Mouse (Mus musculus) intestine, embryonic 15.5 days (tissue): ENCODE measurements at regions not wholly inside any gene's neighbourhood (a gene's known extent, or its start where the extent isn't known, plus 50 kb on each side); places are given as distances from the start of the nearest gene placed in this dataset.

ENCODE experiments used
- ATAC-seq: fragments of 200-750 bp; cut with Nextera tagmentation; 2 replicates; pipeline ENCODE4 v1.8.0; 2017; ENCODE audit warnings: moderate TSS enrichment, moderate library complexity
- H3K27ac ChIP-seq: fragments of 300-500 bp; sonication (generic); 2 replicates; pipeline ENCODE4 v1.5.1; 2015; ENCODE audit warnings: mild to moderate bottlenecking, inconsistent platforms
- H3K27me3 ChIP-seq: fragments of 300-500 bp; sonication (generic); replicated peaks from 2 replicates; pipeline ENCODE4 v1.6.1; 2015; ENCODE audit warnings: inconsistent platforms
- H3K36me3 ChIP-seq: fragments of 300-500 bp; sonication (generic); 2 replicates; pipeline ENCODE4 v1.6.1; 2015; ENCODE audit warnings: inconsistent platforms
- H3K4me1 ChIP-seq: fragments of 300-500 bp; sonication (generic); replicated peaks from 2 replicates; pipeline ENCODE4 v1.6.1; 2015; ENCODE audit warnings: inconsistent platforms
- H3K4me2 ChIP-seq: fragments of 300-500 bp; sonication (generic); replicated peaks from 2 replicates; pipeline ENCODE4 v1.6.1; 2015; ENCODE audit warnings: mild to moderate bottlenecking, inconsistent platforms
- H3K4me3 ChIP-seq: fragments of 300-500 bp; sonication (generic); replicated peaks from 2 replicates; pipeline ENCODE4 v1.5.1; 2015; ENCODE audit warnings: inconsistent platforms
- H3K9ac ChIP-seq: fragments of 300-500 bp; sonication (generic); 2 replicates; pipeline ENCODE4 v1.6.1; 2015; ENCODE audit warnings: inconsistent platforms
- H3K9me3 ChIP-seq: fragments of 300-500 bp; sonication (generic); 2 replicates; pipeline ENCODE4 v1.6.1; 2016; ENCODE audit warnings: inconsistent platforms
- WGBS: fragments of 180-500 bp; shearing (Covaris S2); methylation state at CpG from one replicate; pipeline ENCODE4 v1.1.7; 2015; 5-methylcytosine and 5-hydroxymethylcytosine counted together

- Histone ChIP-seq H3K27me3 (no peaks in the 10 kb centered on the region), H3K9ac (no peak overlapping the region), H3K9me3 (no peaks in the 10 kb centered on the region), H3K4me1 (no peaks in the 10 kb centered on the region), H3K4me2 (no peak overlapping the region), H3K27ac (no peak overlapping the region), H3K36me3 (no peaks in the 10 kb centered on the region), H3K4me3 (no peak overlapping the region)
- ATAC-seq, result no peak
- WGBS, result 80% methylated on average over 10 of the region's 10 CpGs
Measured at GRCm38 (mm10) chr10:117530859-117531602, 98.3 kb upstream of the Cpm start.

GRCm38 (mm10) chr10:117530007-117530858 lies 99.1 kb upstream of the Cpm start:
- no peaks in the 10 kb centered on the region for H3K27me3 ChIP-seq
- no peaks in the 10 kb centered on the region for H3K36me3 ChIP-seq
- 74% methylated on average over 15 of the region's 15 CpGs for WGBS
- H3K9ac ChIP-seq, result no peak overlapping the region
- no peaks in the 10 kb centered on the region for H3K4me1 ChIP-seq
- no peak overlapping the region for H3K4me3 ChIP-seq
- no peak overlapping the region for H3K27ac ChIP-seq
- ATAC-seq, result no peak
- H3K9me3 ChIP-seq, result no peaks in the 10 kb centered on the region
- no peak overlapping the region for H3K4me2 ChIP-seq

- H3K4me2 ChIP-seq, result no peak overlapping the region
- WGBS, result 82% methylated on average over 7 of the region's 7 CpGs
Measured at GRCm38 (mm10) chr10:117529269-117530006, 99.9 kb upstream of the Cpm start.

GRCm38 (mm10) chr10:117528575-117529268 lies 100.6 kb upstream of the Cpm start:
- ATAC-seq, result no peak
- no peak overlapping the region for H3K9ac ChIP-seq
- no peaks in the 10 kb centered on the region for H3K27me3 ChIP-seq
- H3K36me3 ChIP-seq, result no peaks in the 10 kb centered on the region
- WGBS, result 85% methylated on average over 8 of the region's 8 CpGs
- H3K4me2 ChIP-seq, result no peak overlapping the region
- H3K27ac ChIP-seq, result no peak overlapping the region
- no peak overlapping the region for H3K4me3 ChIP-seq
- H3K4me1 ChIP-seq, result no peaks in the 10 kb centered on the region
- H3K9me3 ChIP-seq, result no peaks in the 10 kb centered on the region

More at GRCm38 (mm10) chr10:117529269-117530006, 99.9 kb upstream of the Cpm start:
- no peaks in the 10 kb centered on the region for H3K9me3 ChIP-seq
- H3K4me3 ChIP-seq, result no peak overlapping the region
- no peaks in the 10 kb centered on the region for H3K36me3 ChIP-seq
- no peak overlapping the region for H3K27ac ChIP-seq
- ATAC-seq, result no peak
- H3K27me3 ChIP-seq, result no peaks in the 10 kb centered on the region
- no peaks in the 10 kb centered on the region for H3K4me1 ChIP-seq
- H3K9ac ChIP-seq, result no peak overlapping the region

- Histone ChIP-seq H3K36me3 (no peaks in the 10 kb centered on the region), H3K27me3 (no peaks in the 10 kb centered on the region), H3K9me3 (no peaks in the 10 kb centered on the region), H3K4me3 (no peak overlapping the region), H3K9ac (no peak overlapping the region), H3K4me2 (no peak overlapping the region), H3K27ac (no peak overlapping the region), H3K4me1 (no peaks in the 10 kb centered on the region)
- 85% methylated on average over 6 of the region's 6 CpGs for WGBS
- ATAC-seq, result no peak
Measured at GRCm38 (mm10) chr10:117527979-117528378, 101.3 kb upstream of the Cpm start.

- Histone ChIP-seq H3K9me3 (no peaks in the 10 kb centered on the region), H3K4me3 (no peak overlapping the region), H3K9ac (no peak overlapping the region), H3K4me2 (no peak overlapping the region), H3K27me3 (no peaks in the 10 kb centered on the region), H3K4me1 (no peaks in the 10 kb centered on the region), H3K36me3 (no peaks in the 10 kb centered on the region), H3K27ac (no peak overlapping the region)
- ATAC-seq, result no peak
- 91% methylated on average over 5 of the region's 5 CpGs for WGBS
Measured at GRCm38 (mm10) chr10:117527243-117527642, 102.1 kb upstream of the Cpm start.

- Histone ChIP-seq H3K4me3 (no peak overlapping the region), H3K4me1 (no peaks in the 10 kb centered on the region), H3K27me3 (no peaks in the 10 kb centered on the region), H3K9ac (no peak overlapping the region), H3K27ac (no peak overlapping the region), H3K9me3 (no peaks in the 10 kb centered on the region), H3K36me3 (no peaks in the 10 kb centered on the region), H3K4me2 (no peak overlapping the region)
- WGBS, result 53% methylated on average over 3 of the region's 3 CpGs
- ATAC-seq, result no peak
Measured at GRCm38 (mm10) chr10:117526834-117527188, 102.5 kb upstream of the Cpm start.

GRCm38 (mm10) chr10:117526008-117526833 lies 103.1 kb upstream of the Cpm start:
- no peak overlapping the region for H3K27ac ChIP-seq
- H3K4me1 ChIP-seq, result no peaks in the 10 kb centered on the region
- H3K9me3 ChIP-seq, result no peaks in the 10 kb centered on the region
- H3K27me3 ChIP-seq, result no peaks in the 10 kb centered on the region
- H3K36me3 ChIP-seq, result no peaks in the 10 kb centered on the region
- no peak overlapping the region for H3K4me3 ChIP-seq
- no peak overlapping the region for H3K9ac ChIP-seq
- no peak for ATAC-seq
- no peak overlapping the region for H3K4me2 ChIP-seq
- 75% methylated on average over 16 of the region's 16 CpGs for WGBS

GRCm38 (mm10) chr10:117525608-117526007 lies 103.7 kb upstream of the Cpm start:
- Histone ChIP-seq H3K27ac (no peak overlapping the region), H3K4me3 (no peak overlapping the region), H3K4me2 (no peak overlapping the region), H3K4me1 (no peaks in the 10 kb centered on the region), H3K9me3 (no peaks in the 10 kb centered on the region), H3K36me3 (no peaks in the 10 kb centered on the region), H3K9ac (no peak overlapping the region), H3K27me3 (no peaks in the 10 kb centered on the region)
- WGBS, result 41% methylated on average over 3 of the region's 3 CpGs
- ATAC-seq, result no peak

- Histone ChIP-seq H3K9ac (no peak overlapping the region), H3K36me3 (no peaks in the 10 kb centered on the region), H3K9me3 (no peaks in the 10 kb centered on the region), H3K27ac (no peak overlapping the region), H3K4me3 (no peak overlapping the region), H3K4me2 (no peak overlapping the region), H3K27me3 (no peaks in the 10 kb centered on the region), H3K4me1 (no peaks in the 10 kb centered on the region)
- ATAC-seq, result no peak
- 66% methylated on average over 8 of the region's 8 CpGs for WGBS
Measured at GRCm38 (mm10) chr10:117524926-117525565, 104.3 kb upstream of the Cpm start.

- H3K27me3 ChIP-seq, result no peaks in the 10 kb centered on the region
- no peaks in the 10 kb centered on the region for H3K4me1 ChIP-seq
- no peak overlapping the region for H3K4me3 ChIP-seq
- H3K9ac ChIP-seq, result no peak overlapping the region
- WGBS, result 82% methylated on average over 7 of the region's 7 CpGs
- no peaks in the 10 kb centered on the region for H3K36me3 ChIP-seq
- no peak overlapping the region for H3K27ac ChIP-seq
- H3K9me3 ChIP-seq, result no peaks in the 10 kb centered on the region
- H3K4me2 ChIP-seq, result no peak overlapping the region
- ATAC-seq, result no peak
Measured at GRCm38 (mm10) chr10:117524101-117524500, 105.2 kb upstream of the Cpm start.
